Mouse (Mus musculus): ENCODE results near the gene Pdgfc.

The Pdgfc gene

GRCm38 (mm10) chr3:81057719-81058118 is 21.5 kb downstream of the Pdgfc start:
- Histone ChIP-seq H3K4me1 (replicated peaks; ENCODE audit: low read depth, low read length) (peaks cover 48% of the 10 kb centered on the region), H3K9me3 (ENCODE audit: low read length) (no peaks in the 10 kb centered on the region), H3K4me3 (replicated peaks; ENCODE audit: low read length) (peak overlapping the region; percentile 17; the same call in 1 of the 2 replicates), H3K36me3 (ENCODE audit: insufficient read depth, low read length) (peaks cover 16% of the 10 kb centered on the region; the same call in 1 of the 2 replicates), H3K27me3 (ENCODE audit: insufficient read depth, low read length) (no peaks in the 10 kb centered on the region)
- TF ChIP-seq NANOG (IDR thresholded peaks at IDR 0.05; ENCODE audit: borderline replicate concordance, low read length) (no peak), CTCF (conservative IDR thresholded peaks at IDR 0.05; ENCODE audit: low read length) (no peak), POU5F1 (IDR thresholded peaks at IDR 0.05; ENCODE audit: borderline replicate concordance, low read length) (no peak)

- H3K27me3 ChIP-seq (ENCODE audit: insufficient read depth, low read length), result no peaks in the 10 kb centered on the region
- peaks cover 44% of the 10 kb centered on the region for H3K4me1 ChIP-seq (replicated peaks; ENCODE audit: low read depth, low read length)
- peaks cover 13% of the 10 kb centered on the region; the same call in 1 of the 2 replicates for H3K36me3 ChIP-seq (ENCODE audit: insufficient read depth, low read length)
- no peaks in the 10 kb centered on the region for H3K9me3 ChIP-seq (ENCODE audit: low read length)
- TF ChIP-seq NANOG (IDR thresholded peaks at IDR 0.05; ENCODE audit: borderline replicate concordance, low read length), result no peak
- no peak for TF ChIP-seq CTCF (conservative IDR thresholded peaks at IDR 0.05; ENCODE audit: low read length)
- TF ChIP-seq POU5F1 (IDR thresholded peaks at IDR 0.05; ENCODE audit: borderline replicate concordance, low read length), result no peak
- no peak overlapping the region for H3K4me3 ChIP-seq (replicated peaks; ENCODE audit: low read length)
Observed at GRCm38 (mm10) chr3:81058527-81059031, 22.4 kb downstream of the Pdgfc start.

GRCm38 (mm10) chr3:81068550-81068949 is 32.3 kb downstream of the Pdgfc start:
- no peak overlapping the region for H3K4me3 ChIP-seq (replicated peaks; ENCODE audit: low read length)
- H3K9me3 ChIP-seq (ENCODE audit: low read length), result no peaks in the 10 kb centered on the region
- no peaks in the 10 kb centered on the region for H3K27me3 ChIP-seq (ENCODE audit: insufficient read depth, low read length)
- H3K36me3 ChIP-seq (ENCODE audit: insufficient read depth, low read length), result no peaks in the 10 kb centered on the region
- TF ChIP-seq NANOG (IDR thresholded peaks at IDR 0.05; ENCODE audit: borderline replicate concordance, low read length), result no peak
- no peak for TF ChIP-seq POU5F1 (IDR thresholded peaks at IDR 0.05; ENCODE audit: borderline replicate concordance, low read length)
- TF ChIP-seq CTCF (conservative IDR thresholded peaks at IDR 0.05; ENCODE audit: low read length), result no peak
- H3K4me1 ChIP-seq (replicated peaks; ENCODE audit: low read depth, low read length), result no peaks in the 10 kb centered on the region

GRCm38 (mm10) chr3:81101136-81101535 is 64.9 kb downstream of the Pdgfc start:
- peaks cover 47% of the 10 kb centered on the region for H3K4me1 ChIP-seq (replicated peaks; ENCODE audit: low read depth, low read length)

GRCm38 (mm10) chr3:81102158-81102876 is 66.1 kb downstream of the Pdgfc start:
- no peak for TF ChIP-seq POU5F1 (IDR thresholded peaks at IDR 0.05; ENCODE audit: borderline replicate concordance, low read length)
- TF ChIP-seq NANOG (IDR thresholded peaks at IDR 0.05; ENCODE audit: borderline replicate concordance, low read length), result no peak
- no peak for TF ChIP-seq CTCF (conservative IDR thresholded peaks at IDR 0.05; ENCODE audit: low read length)
- no peaks in the 10 kb centered on the region for H3K36me3 ChIP-seq (ENCODE audit: insufficient read depth, low read length)
- peaks cover 54% of the 10 kb centered on the region for H3K4me1 ChIP-seq (replicated peaks; ENCODE audit: low read depth, low read length)
- no peaks in the 10 kb centered on the region for H3K27me3 ChIP-seq (ENCODE audit: insufficient read depth, low read length)
- 0 out of 2 replicates have a peak overlapping the region, but pooled peaks have one; percentile 1 for H3K4me3 ChIP-seq (replicated peaks; ENCODE audit: low read length)
- no peaks in the 10 kb centered on the region for H3K9me3 ChIP-seq (ENCODE audit: low read length)

More at GRCm38 (mm10) chr3:81101136-81101535, 64.9 kb downstream of the Pdgfc start:
- no peaks in the 10 kb centered on the region for H3K36me3 ChIP-seq (ENCODE audit: insufficient read depth, low read length)
- H3K4me3 ChIP-seq (replicated peaks; ENCODE audit: low read length), result 0 out of 2 replicates have a peak overlapping the region, but pooled peaks have one; percentile 2
- H3K9me3 ChIP-seq (ENCODE audit: low read length), result no peaks in the 10 kb centered on the region
- TF ChIP-seq NANOG (IDR thresholded peaks at IDR 0.05; ENCODE audit: borderline replicate concordance, low read length), result no peak
- TF ChIP-seq CTCF (conservative IDR thresholded peaks at IDR 0.05; ENCODE audit: low read length), result no peak
- no peak for TF ChIP-seq POU5F1 (IDR thresholded peaks at IDR 0.05; ENCODE audit: borderline replicate concordance, low read length)
- H3K27me3 ChIP-seq (ENCODE audit: insufficient read depth, low read length), result no peaks in the 10 kb centered on the region

- Histone ChIP-seq H3K36me3 (ENCODE audit: insufficient read depth, low read length) (no peaks in the 10 kb centered on the region), H3K4me3 (replicated peaks; ENCODE audit: low read length) (0 out of 2 replicates have a peak overlapping the region, but pooled peaks have one; percentile 1), H3K9me3 (ENCODE audit: low read length) (no peaks in the 10 kb centered on the region), H3K27me3 (ENCODE audit: insufficient read depth, low read length) (no peaks in the 10 kb centered on the region), H3K4me1 (replicated peaks; ENCODE audit: low read depth, low read length) (peaks cover 54% of the 10 kb centered on the region)
- no peak for TF ChIP-seq POU5F1 (IDR thresholded peaks at IDR 0.05; ENCODE audit: borderline replicate concordance, low read length)
- no peak for TF ChIP-seq CTCF (conservative IDR thresholded peaks at IDR 0.05; ENCODE audit: low read length)
- no peak for TF ChIP-seq NANOG (IDR thresholded peaks at IDR 0.05; ENCODE audit: borderline replicate concordance, low read length)
Observed at GRCm38 (mm10) chr3:81102877-81103420, 66.7 kb downstream of the Pdgfc start.

- TF ChIP-seq NANOG (IDR thresholded peaks at IDR 0.05; ENCODE audit: borderline replicate concordance, low read length), result no peak
- no peak for TF ChIP-seq POU5F1 (IDR thresholded peaks at IDR 0.05; ENCODE audit: borderline replicate concordance, low read length)
- no peak for TF ChIP-seq CTCF (conservative IDR thresholded peaks at IDR 0.05; ENCODE audit: low read length)
- H3K4me3 ChIP-seq (replicated peaks; ENCODE audit: low read length), result no peak overlapping the region
- H3K27me3 ChIP-seq (ENCODE audit: insufficient read depth, low read length), result no peaks in the 10 kb centered on the region
- no peaks in the 10 kb centered on the region for H3K9me3 ChIP-seq (ENCODE audit: low read length)
- H3K4me1 ChIP-seq (replicated peaks; ENCODE audit: low read depth, low read length), result peaks cover 24% of the 10 kb centered on the region
- no peaks in the 10 kb centered on the region for H3K36me3 ChIP-seq (ENCODE audit: insufficient read depth, low read length)
Observed at GRCm38 (mm10) chr3:81107515-81107914, 71.3 kb downstream of the Pdgfc start.

- peaks cover 7% of the 10 kb centered on the region for H3K4me1 ChIP-seq (replicated peaks; ENCODE audit: low read depth, low read length)
- H3K36me3 ChIP-seq (ENCODE audit: insufficient read depth, low read length), result no peaks in the 10 kb centered on the region
- H3K27me3 ChIP-seq (ENCODE audit: insufficient read depth, low read length), result no peaks in the 10 kb centered on the region
- TF ChIP-seq NANOG (IDR thresholded peaks at IDR 0.05; ENCODE audit: borderline replicate concordance, low read length), result no peak
- TF ChIP-seq POU5F1 (IDR thresholded peaks at IDR 0.05; ENCODE audit: borderline replicate concordance, low read length), result no peak
- H3K4me3 ChIP-seq (replicated peaks; ENCODE audit: low read length), result no peak overlapping the region
- no peaks in the 10 kb centered on the region for H3K9me3 ChIP-seq (ENCODE audit: low read length)
Observed at GRCm38 (mm10) chr3:81110968-81111367, 74.8 kb downstream of the Pdgfc start.

All from E14TG2a.4 (cell line).